Mouse (Mus musculus) MEL (cell line): ENCODE measurements around the gene Nsd1.

ENCODE experiments used
- E2F4 ChIP-seq: IDR thresholded peaks from 2 replicates; pipeline ENCODE4 v1.6.1; 2011; ENCODE audit warnings: low read depth, low read length, improper control_type of control experiment, borderline replicate concordance
- GATA1 ChIP-seq: IDR thresholded peaks from 2 replicates; pipeline ENCODE4 v1.6.1; 2011; ENCODE audit warnings: low read depth, low read length, improper control_type of control experiment
- TBP ChIP-seq: IDR thresholded peaks from 2 replicates; pipeline ENCODE4 v1.8.0; 2011; ENCODE audit warnings: low read depth, low read length, improper control_type of control experiment
- ZC3H11A ChIP-seq: IDR thresholded peaks from 2 replicates; pipeline ENCODE4 v1.6.1; 2012; ENCODE audit warnings: low read depth, mild to moderate bottlenecking, inconsistent platforms, low read length, improper control_type of control experiment

DNA sequence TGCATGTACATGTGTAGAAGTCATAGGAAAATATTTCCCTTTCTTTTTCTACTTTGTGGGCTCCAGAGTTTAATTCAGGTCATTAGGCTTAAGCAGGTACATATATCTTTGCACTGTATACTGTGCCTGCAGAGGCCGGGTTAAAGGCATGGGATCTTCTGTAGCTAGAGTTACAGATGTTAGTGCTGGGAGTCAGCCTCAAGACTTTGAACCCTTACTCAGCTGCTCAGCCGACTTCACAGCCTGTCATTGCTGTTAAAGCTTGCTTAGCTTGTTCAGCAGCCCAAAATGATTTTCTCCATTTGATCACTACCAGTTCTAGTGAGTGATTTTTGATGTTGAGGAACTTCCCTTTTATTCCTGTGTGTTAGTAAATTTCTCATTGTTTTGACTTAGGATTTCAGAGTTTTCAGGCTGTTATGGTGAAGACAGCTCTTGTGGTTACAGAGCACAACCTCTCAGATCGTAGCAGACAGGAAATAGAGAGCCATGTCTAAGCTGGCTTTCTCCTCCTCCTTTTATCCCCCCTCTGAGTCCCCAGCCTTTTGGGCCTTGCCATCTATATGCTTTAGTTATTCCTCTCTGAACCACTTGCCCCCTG, 45.6 kb downstream of the Nsd1 start:
- no peak for TF ChIP-seq E2F4
- TF ChIP-seq GATA1, result no peak
- TF ChIP-seq TBP, result no peak
- TF ChIP-seq ZC3H11A, result no peak
